Mouse (Mus musculus): Measurements from ENCODE around the gene Myrip.
A peak's percentile ranks its signal among the peaks of the same experiment; 100 is the strongest.

Gene Myrip

GRCm38 (mm10) chr9:120339975-120340695 lies 38.8 kb downstream of the Myrip start:
- DNase-seq = no peak

- no peak for DNase-seq
These were observed 41.9 kb downstream of the Myrip start for GRCm38 (mm10) chr9:120343123-120343790.

GRCm38 (mm10) chr9:120345651-120346151 lies 44.4 kb downstream of the Myrip start:
- peak; percentile 20 to 24 for DNase-seq

GRCm38 (mm10) chr9:120349145-120349544 lies 47.8 kb downstream of the Myrip start:
- DNase-seq = peak; percentile 54 to 57

- no peak for DNase-seq
These were observed 49.0 kb downstream of the Myrip start for GRCm38 (mm10) chr9:120350346-120350745.

GRCm38 (mm10) chr9:120351061-120351460 lies 49.7 kb downstream of the Myrip start:
- no peak for DNase-seq

GRCm38 (mm10) chr9:120351474-120351873 lies 50.2 kb downstream of the Myrip start:
- no peak for DNase-seq

GRCm38 (mm10) chr9:120353036-120353435 lies 51.7 kb downstream of the Myrip start:
- DNase-seq = no peak

- DNase-seq = no peak
These were observed 52.7 kb downstream of the Myrip start for GRCm38 (mm10) chr9:120353967-120354366.

GRCm38 (mm10) chr9:120354550-120355345 lies 53.4 kb downstream of the Myrip start:
- DNase-seq = no peak

GRCm38 (mm10) chr9:120356490-120356889 lies 55.2 kb downstream of the Myrip start:
- DNase-seq = no peak

GRCm38 (mm10) chr9:120358060-120358459 lies 56.7 kb downstream of the Myrip start:
- DNase-seq = no peak

GRCm38 (mm10) chr9:120360397-120361177 lies 59.3 kb downstream of the Myrip start:
- DNase-seq = peak; percentile 48 to 64

- DNase-seq = no peak
These were observed 60.3 kb downstream of the Myrip start for GRCm38 (mm10) chr9:120361656-120362055.

GRCm38 (mm10) chr9:120362684-120363083 lies 61.4 kb downstream of the Myrip start:
- no peak for DNase-seq

- no peak for DNase-seq
These were observed 63.5 kb downstream of the Myrip start for GRCm38 (mm10) chr9:120364653-120365283.

- no peak for DNase-seq
These were observed 66.2 kb downstream of the Myrip start for GRCm38 (mm10) chr9:120367526-120367925.

GRCm38 (mm10) chr9:120371633-120372032 lies 70.3 kb downstream of the Myrip start:
- no peak for DNase-seq

- no peak for DNase-seq
These were observed 71.0 kb downstream of the Myrip start for GRCm38 (mm10) chr9:120372347-120372746.

GRCm38 (mm10) chr9:120377726-120378125 lies 76.4 kb downstream of the Myrip start:
- DNase-seq = peak; percentile 79 to 84

- no peak for DNase-seq
These were observed 93.9 kb downstream of the Myrip start for GRCm38 (mm10) chr9:120395188-120395587.
